Mouse (Mus musculus): Measurements from ENCODE around the gene Tmem60.

Tmem60 gene

GRCm38 (mm10) chr5:20911741-20912140 is 29.8 kb downstream of the Tmem60 start:
- DNase-seq: no peak

- DNase-seq: peak in 1 of 2 experiments; percentile 74
These were observed 31.6 kb downstream of the Tmem60 start for GRCm38 (mm10) chr5:20913372-20914275.

- DNase-seq: no peak
These were observed 37.0 kb downstream of the Tmem60 start for GRCm38 (mm10) chr5:20918967-20919366.

- no peak for DNase-seq
These were observed 37.6 kb downstream of the Tmem60 start for GRCm38 (mm10) chr5:20919566-20919965.

- DNase-seq: no peak
These were observed 42.6 kb downstream of the Tmem60 start for GRCm38 (mm10) chr5:20924608-20925007.

GRCm38 (mm10) chr5:20925451-20925850 is 43.5 kb downstream of the Tmem60 start:
- DNase-seq: no peak

- no peak for DNase-seq
These were observed 47.7 kb downstream of the Tmem60 start for GRCm38 (mm10) chr5:20929669-20930151.

- DNase-seq: no peak
These were observed 48.4 kb downstream of the Tmem60 start for GRCm38 (mm10) chr5:20930430-20930829.

GRCm38 (mm10) chr5:20931300-20931699 is 49.3 kb downstream of the Tmem60 start:
- no peak for DNase-seq

- DNase-seq: no peak
These were observed 50.6 kb downstream of the Tmem60 start for GRCm38 (mm10) chr5:20932585-20932984.

- DNase-seq: no peak
These were observed 53.9 kb downstream of the Tmem60 start for GRCm38 (mm10) chr5:20935934-20936333.

Data from spleen, adult 18-20 months (tissue).